Mouse (Mus musculus) gastrocnemius, adult 2 months (tissue): ENCODE data around the gene Arhgap15. TPM values are rescaled to one million over a fixed set of nuclear protein-coding genes. Genes with fewer than 3 reads are reported as not detected.
A peak's percentile ranks its signal among the peaks of the same experiment; 100 is the strongest.

Experiments used
- DNase-seq: peaks from one replicate; pipeline ENCODE4 v3.0.0; 2022
- H3K27ac ChIP-seq: fragments of 200-600 bp; 2 replicates; pipeline ENCODE4 v1.8.1; 2022; ENCODE audit warnings: mild to moderate bottlenecking
- H3K4me3 ChIP-seq: fragments of 200-600 bp; 2 replicates; pipeline ENCODE4 v1.8.1; 2022; ENCODE audit warnings: mild to moderate bottlenecking, moderate library complexity
- CTCF ChIP-seq: fragments of 200-600 bp; IDR thresholded peaks from 2 replicates; pipeline ENCODE4 v1.8.1; 2022; ENCODE audit warnings: antibody characterized with exemption, mild to moderate bottlenecking, moderate library complexity
- intact Hi-C: fragments of 180-260 bp; cut with DNase I; formaldehyde crosslinking; loops from one replicate; pipeline ENCODE4 v1.15.1; 2025
- total RNA-seq, 2 experiments: library from RNA; stranded (reverse); gene quantifications; 2 replicates each; pipeline ENCODE4 v1.2.3; 2021

Arhgap15 gene
- total RNA-seq, 2 experiments from 2014 or later, result 0.64 to 0.74 TPM

- DNase-seq, result no peak
- intact Hi-C loops, result no loop called here
- Histone ChIP-seq H3K4me3 (no peak overlapping the region), H3K27ac (no peak overlapping the region)
- TF ChIP-seq CTCF, result no peak
These were observed 229.8 kb downstream of the Arhgap15 start for GRCm38 (mm10) chr2:43978177-43979013.

- intact Hi-C loops, result no loop called here
- TF ChIP-seq CTCF, result no peak
These were observed 237.4 kb downstream of the Arhgap15 start for GRCm38 (mm10) chr2:43986066-43986465.

GRCm38 (mm10) chr2:43987919-43988318 lies 239.3 kb downstream of the Arhgap15 start:
- H3K27ac ChIP-seq, result no peak overlapping the region
- no peak overlapping the region for H3K4me3 ChIP-seq
- intact Hi-C loops, result no loop called here
- DNase-seq, result no peak
- TF ChIP-seq CTCF, result no peak

More at GRCm38 (mm10) chr2:43986066-43986465, 237.4 kb downstream of the Arhgap15 start:
- Histone ChIP-seq H3K27ac (no peak overlapping the region), H3K4me3 (no peak overlapping the region)
- DNase-seq, result no peak

DNA sequence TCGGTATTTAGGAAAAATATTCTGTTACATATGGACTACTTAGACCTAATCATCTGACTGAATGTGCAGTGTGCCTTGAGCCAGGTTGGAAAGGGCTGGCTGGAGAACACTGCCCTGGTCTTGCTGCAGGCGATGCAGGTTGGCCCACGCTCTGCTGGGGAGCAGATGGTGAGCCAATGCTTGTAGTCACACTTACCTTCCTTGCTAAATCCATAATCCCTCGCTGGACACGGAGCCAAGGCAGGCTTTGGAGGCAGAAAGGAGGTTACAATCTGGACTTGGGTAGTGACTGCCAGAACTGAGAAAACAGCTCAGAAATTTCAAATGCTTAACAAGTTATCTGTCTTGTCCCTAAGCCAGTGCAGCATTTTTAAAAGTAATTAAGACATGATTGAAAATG lies 241.2 kb downstream of the Arhgap15 start:
- no peak for TF ChIP-seq CTCF
- intact Hi-C loops, result no loop called here
- no peak overlapping the region for H3K27ac ChIP-seq

DNA sequence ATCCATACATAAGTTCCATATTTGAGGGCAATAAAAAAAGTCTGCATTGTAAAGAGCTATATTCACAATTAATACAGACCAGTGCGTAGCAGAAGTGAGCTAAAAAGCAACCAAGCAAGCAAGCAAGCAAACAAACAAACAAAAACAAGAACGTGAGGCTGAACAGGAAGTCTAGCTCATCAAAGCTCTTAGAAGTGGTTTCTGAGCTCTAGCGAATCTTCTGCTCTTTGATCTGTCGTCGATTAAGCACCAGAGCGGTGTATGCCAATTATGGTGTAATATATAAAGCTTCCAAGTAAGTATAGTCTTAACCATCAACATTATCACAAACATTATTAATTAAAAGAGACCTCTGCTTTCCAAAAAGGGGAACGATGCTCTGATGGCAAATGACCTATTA lies 243.9 kb downstream of the Arhgap15 start:
- intact Hi-C loops, result no loop called here
- Histone ChIP-seq H3K27ac (no peak overlapping the region), H3K4me3 (no peak overlapping the region)
- DNase-seq, result no peak
- no peak for TF ChIP-seq CTCF

More for the DNA sequence above, 241.2 kb downstream of the Arhgap15 start:
- peak; percentile 37 for DNase-seq
- no peak overlapping the region for H3K4me3 ChIP-seq

DNA sequence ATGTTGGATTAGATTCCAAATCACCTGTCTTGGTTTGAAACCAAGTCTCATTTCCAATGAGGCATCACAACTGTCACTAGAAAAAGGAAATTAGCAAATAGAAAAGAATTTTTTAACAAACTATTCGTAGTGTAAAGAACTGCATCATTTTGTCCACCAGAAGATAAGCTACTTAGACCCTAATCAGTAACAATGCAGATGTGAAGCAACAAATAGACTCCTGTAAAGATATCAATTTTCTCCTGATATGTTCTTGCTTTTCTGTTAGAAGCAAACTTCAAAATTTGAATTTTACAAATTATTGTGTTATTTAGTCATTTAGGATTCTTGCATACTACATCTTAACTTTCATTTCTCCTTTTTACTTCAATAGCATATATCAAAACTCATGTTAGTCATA lies 253.8 kb downstream of the Arhgap15 start:
- no peak for DNase-seq
- Histone ChIP-seq H3K27ac (no peak overlapping the region), H3K4me3 (no peak overlapping the region)
- intact Hi-C loops, result no loop called here
- TF ChIP-seq CTCF, result no peak

- intact Hi-C loops, result no loop called here
- Histone ChIP-seq H3K27ac (no peak overlapping the region), H3K4me3 (no peak overlapping the region)
- no peak for DNase-seq
- no peak for TF ChIP-seq CTCF
These were observed 261.6 kb downstream of the Arhgap15 start for GRCm38 (mm10) chr2:44010249-44010648.

- intact Hi-C loops, result no loop called here
- H3K27ac ChIP-seq, result no peak overlapping the region
- H3K4me3 ChIP-seq, result no peak overlapping the region
- no peak for TF ChIP-seq CTCF
- no peak for DNase-seq
These were observed 264.8 kb downstream of the Arhgap15 start for GRCm38 (mm10) chr2:44013388-44013787.

DNA sequence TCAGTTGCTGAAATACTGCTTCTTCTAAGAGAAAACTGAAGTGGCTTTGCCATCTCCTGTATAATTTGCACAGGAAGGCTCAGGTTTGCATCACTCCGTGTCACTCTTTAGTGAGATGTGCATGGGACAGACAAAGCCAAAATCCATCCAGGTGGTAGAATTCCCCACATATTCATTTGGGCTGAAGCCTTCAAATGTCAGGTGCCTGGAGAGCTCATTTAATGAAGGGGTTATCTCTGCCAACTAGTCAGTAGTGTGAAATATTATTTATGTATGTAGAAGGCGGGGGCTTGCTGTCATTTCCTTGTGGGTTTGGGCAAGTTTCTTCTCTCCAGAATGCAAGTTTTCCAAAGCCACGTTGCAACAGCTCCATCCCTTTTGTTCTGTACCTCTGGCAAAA lies 268.1 kb downstream of the Arhgap15 start:
- DNase-seq, result no peak
- no peak for TF ChIP-seq CTCF
- H3K27ac ChIP-seq, result no peak overlapping the region
- no peak overlapping the region for H3K4me3 ChIP-seq
- intact Hi-C loops, result no loop called here

DNA sequence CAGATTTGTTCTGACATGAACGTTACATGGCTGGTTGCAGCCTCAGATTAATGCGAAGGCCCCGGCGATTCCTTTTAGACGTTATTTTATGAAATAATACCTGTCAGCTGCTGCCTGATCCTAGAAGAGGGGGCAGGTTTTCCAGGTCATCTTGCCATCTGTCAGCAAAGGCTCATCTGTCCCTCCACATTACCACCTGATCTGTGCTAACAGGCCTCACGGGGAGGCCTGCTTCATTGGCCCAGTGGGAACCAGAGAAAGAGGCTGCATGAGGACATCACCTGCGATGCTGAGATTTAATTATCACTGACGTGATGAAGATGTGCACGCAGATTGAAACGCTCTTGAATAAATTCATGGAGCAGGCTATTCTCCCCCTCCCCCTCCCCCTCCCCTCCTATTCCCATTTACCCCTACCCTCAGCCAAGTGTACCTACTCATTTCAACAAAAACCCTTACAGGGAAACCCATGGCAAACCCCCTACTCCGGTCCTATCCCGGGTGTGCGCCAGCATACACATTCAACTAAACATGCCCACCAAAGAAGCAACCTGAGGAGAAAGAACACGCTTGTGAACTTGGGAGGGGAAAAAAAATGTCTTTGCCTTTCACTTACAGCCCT lies 268.9 kb downstream of the Arhgap15 start:
- no peak for DNase-seq
- H3K27ac ChIP-seq, result no peak overlapping the region
- intact Hi-C loops, result no loop called here
- no peak for TF ChIP-seq CTCF
- H3K4me3 ChIP-seq, result no peak overlapping the region

DNA sequence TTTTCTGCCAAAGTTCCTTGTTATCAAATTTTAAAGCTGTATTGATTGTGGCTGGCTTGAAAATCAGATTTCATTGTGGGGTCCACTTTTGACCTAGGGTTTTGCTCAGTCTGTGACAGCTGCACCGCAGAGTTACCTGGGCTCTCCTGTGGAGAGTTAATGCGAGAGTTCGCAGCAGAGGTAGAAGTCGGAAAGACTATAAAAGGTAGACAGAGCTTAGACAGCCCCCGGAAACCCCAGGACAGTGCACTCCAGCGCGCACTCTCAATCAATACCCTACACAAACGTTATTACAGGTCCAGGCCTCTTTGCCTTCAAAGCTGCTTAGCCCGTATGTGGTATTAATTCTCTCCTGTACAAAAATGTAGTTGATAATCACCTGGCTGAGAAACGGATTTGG lies 269.4 kb downstream of the Arhgap15 start:
- DNase-seq, result no peak
- no peak overlapping the region for H3K27ac ChIP-seq
- no peak overlapping the region for H3K4me3 ChIP-seq
- intact Hi-C loops, result no loop called here
- no peak for TF ChIP-seq CTCF

DNA sequence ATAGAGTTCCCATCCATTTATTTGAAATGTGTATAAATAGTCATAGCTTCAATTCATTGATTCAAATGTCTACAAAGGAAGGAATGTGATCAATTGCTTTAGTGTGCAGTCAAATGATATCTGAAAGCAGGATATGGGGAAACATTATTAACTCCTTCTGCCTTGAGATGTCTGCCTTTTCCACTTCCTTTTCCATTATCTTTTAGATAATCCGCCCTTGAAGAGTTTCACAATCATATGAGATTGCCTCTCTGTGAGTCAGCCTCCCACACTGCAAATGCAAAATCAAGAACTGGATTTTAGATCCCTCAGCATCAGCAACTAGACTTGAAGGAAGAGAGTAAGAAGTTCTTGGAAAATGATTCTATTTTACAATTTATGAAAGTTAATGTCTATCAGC lies 276.1 kb downstream of the Arhgap15 start:
- intact Hi-C loops, result no loop called here
- no peak overlapping the region for H3K27ac ChIP-seq
- no peak for DNase-seq
- no peak overlapping the region for H3K4me3 ChIP-seq
- TF ChIP-seq CTCF, result no peak

- DNase-seq, result no peak
- H3K4me3 ChIP-seq, result no peak overlapping the region
- intact Hi-C loops, result no loop called here
- no peak overlapping the region for H3K27ac ChIP-seq
- TF ChIP-seq CTCF, result no peak
These were observed 280.6 kb downstream of the Arhgap15 start for GRCm38 (mm10) chr2:44029035-44029715.
